Mouse (Mus musculus) ovary, adult 2 months (tissue): ENCODE measurements around the gene Tarsl2. TPM values are rescaled to one million over a fixed set of nuclear protein-coding genes. Genes with fewer than 3 reads are reported as not detected.

Source experiments
- polyA plus RNA-seq: library from polyadenylated mRNA; depleted of rRNA; stranded (reverse); fragments of >200 nt; gene quantifications from 2 replicates; pipeline ENCODE4 v1.2.3, GENCODE M21; 2012; rRNA removed

The Tarsl2 gene
- polyA plus RNA-seq: 10.5 and 13.5 TPM in 2 replicates

DNA sequence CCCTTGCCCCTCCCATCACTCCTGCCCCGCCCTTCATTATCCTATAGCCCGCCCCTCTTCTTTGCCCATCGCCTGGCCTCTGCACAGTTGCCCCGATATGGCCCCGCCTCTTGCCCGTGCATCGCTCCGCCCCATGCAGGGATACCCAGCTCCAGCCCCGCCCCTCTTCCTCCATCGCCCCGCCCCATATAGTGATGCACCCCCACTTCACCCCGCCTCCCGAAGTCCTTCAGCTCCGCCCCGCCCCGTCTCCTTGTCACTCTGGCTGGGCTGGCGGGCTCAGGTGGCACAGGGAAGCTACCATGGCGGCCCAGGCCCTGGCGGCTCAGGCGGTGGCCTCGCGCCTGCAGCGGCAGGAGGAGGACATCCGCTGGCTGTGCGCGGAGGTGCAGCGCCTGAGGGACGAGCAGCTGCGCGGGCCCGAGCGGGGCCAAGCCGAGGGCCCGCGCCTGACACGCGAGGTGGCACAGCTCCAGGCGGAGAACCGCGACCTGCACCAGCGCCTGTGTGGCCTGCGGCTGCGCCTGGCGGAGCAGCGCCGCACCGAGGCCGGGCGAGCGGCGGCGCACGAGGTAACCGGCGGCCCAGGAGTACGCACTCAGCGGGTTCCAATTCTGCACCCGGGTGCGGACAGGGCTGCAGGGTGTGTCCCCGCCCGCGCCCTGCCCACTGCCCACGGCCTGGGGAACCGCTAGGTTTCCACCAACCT is at the start of gene Tarsl2:
Gene Tarsl2, plus strand, starts transcription at position 256 of the 709 bp plus-strand sequence.

GRCm38 (mm10) chr7:65690869-65691268 is 46.2 kb downstream of the Tarsl2 start, which contains the start of gene Tm2d3:
Gene Tm2d3 (plus strand): TSS chr7:65691169.

Other genes with a start within 250 kb of the Tarsl2 start
- gene Tjp1, start 117.1 kb upstream of the Tarsl2 start, polyA plus RNA-seq: 18.2 and 24.9 TPM in 2 replicates
- gene Tm2d3, start 46.3 kb downstream of the Tarsl2 start, polyA plus RNA-seq: 114 and 173 TPM in 2 replicates
- gene Pcsk6, start 216.8 kb downstream of the Tarsl2 start, polyA plus RNA-seq: 26.2 and 27.5 TPM in 2 replicates